Mouse (Mus musculus) heart, postnatal 0 days (tissue): Measurements from ENCODE around the gene Mcoln1.

ENCODE experiments used
- CTCF ChIP-seq: IDR thresholded peaks from 2 replicates; pipeline ENCODE4 v1.5.1; 2016; ENCODE audit warnings: antibody characterized with exemption, control low read depth, low read depth
- EP300 ChIP-seq: IDR thresholded peaks from 2 replicates; pipeline ENCODE4 v1.6.1; 2016; ENCODE audit warnings: antibody characterized with exemption, low read depth

DNA sequence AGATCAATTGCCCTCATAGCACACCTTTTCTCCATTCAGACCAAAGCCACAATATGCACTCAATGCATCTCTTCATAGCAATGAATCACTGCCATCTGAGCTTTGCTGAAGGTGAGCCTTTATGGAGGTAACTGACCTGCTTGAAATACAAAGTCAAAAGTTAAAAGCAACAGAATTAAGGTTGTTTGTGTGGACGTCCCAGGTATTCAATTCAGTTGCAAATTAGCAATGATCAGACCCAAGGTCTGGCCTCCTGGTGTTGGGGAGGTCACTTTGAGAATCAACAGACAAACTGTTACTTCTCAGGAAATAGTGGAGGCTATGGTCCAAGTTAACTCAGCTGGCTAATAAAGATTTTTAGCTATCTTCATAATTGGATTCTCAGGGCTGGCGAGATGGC lies 46.3 kb downstream of the Mcoln1 start:
- TF ChIP-seq CTCF, result no peak
- no peak for TF ChIP-seq EP300
